Mouse (Mus musculus): ENCODE measurements around the gene Cldn13.

DNA sequence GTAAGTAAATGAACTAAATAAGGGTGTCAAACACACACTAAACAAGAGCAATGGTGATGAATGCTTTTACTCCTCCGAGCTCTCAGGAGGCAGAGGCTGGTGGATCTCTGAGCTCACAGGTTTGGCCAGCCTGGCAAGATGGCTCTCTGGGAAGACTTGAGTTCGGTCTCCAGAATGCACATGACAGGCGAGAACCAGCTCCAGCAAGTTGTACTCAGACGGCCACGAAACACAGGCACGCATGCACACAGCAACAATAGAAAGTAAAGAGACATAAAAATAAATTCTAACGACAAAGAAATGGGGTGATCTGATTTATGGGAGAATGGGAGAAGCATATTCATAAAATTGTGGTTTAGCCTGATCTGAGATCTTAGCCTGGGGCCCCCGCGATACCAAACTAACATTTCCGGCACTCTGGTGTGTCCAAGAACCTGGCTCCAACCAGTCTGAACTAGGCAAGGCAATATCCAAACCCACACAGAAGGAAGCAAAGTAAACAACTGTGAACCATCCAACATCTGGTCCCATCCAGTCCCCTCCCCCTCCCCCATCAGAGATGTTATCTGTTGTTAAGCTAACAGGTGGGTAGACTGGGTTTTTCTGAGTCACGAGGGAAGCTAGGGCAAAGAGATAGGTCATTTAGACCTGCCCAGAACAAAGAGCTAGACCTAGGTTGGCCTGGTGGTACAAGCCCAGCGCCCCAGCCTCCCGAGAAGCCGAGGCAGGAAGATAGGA lies 26.3 kb upstream of the Cldn13 start:
- no peak for TF ChIP-seq POLR2A (IDR thresholded peaks at IDR 0.05; ENCODE audit: extremely low read depth, insufficient read depth, low read length)
- no peak for TF ChIP-seq CTCF (IDR thresholded peaks at IDR 0.05; ENCODE audit: extremely low read depth, insufficient read depth, low read length)

Measured in cortical plate, adult 2 months (tissue).